Mouse (Mus musculus) intestine, embryonic 15.5 days (tissue): ENCODE results near the gene Mre11a. TPM values are rescaled to one million over a fixed set of nuclear protein-coding genes. Genes with fewer than 3 reads are reported as not detected.

ENCODE experiments used
- ATAC-seq: fragments of 200-750 bp; cut with Nextera tagmentation; 2 replicates; pipeline ENCODE4 v1.8.0; 2017; ENCODE audit warnings: moderate TSS enrichment, moderate library complexity
- H3K27ac ChIP-seq: fragments of 300-500 bp; sonication (generic); 2 replicates; pipeline ENCODE4 v1.5.1; 2015; ENCODE audit warnings: mild to moderate bottlenecking, inconsistent platforms
- H3K27me3 ChIP-seq: fragments of 300-500 bp; sonication (generic); replicated peaks from 2 replicates; pipeline ENCODE4 v1.6.1; 2015; ENCODE audit warnings: inconsistent platforms
- H3K36me3 ChIP-seq: fragments of 300-500 bp; sonication (generic); 2 replicates; pipeline ENCODE4 v1.6.1; 2015; ENCODE audit warnings: inconsistent platforms
- H3K4me1 ChIP-seq: fragments of 300-500 bp; sonication (generic); replicated peaks from 2 replicates; pipeline ENCODE4 v1.6.1; 2015; ENCODE audit warnings: inconsistent platforms
- H3K4me2 ChIP-seq: fragments of 300-500 bp; sonication (generic); replicated peaks from 2 replicates; pipeline ENCODE4 v1.6.1; 2015; ENCODE audit warnings: mild to moderate bottlenecking, inconsistent platforms
- H3K4me3 ChIP-seq: fragments of 300-500 bp; sonication (generic); replicated peaks from 2 replicates; pipeline ENCODE4 v1.5.1; 2015; ENCODE audit warnings: inconsistent platforms
- H3K9ac ChIP-seq: fragments of 300-500 bp; sonication (generic); 2 replicates; pipeline ENCODE4 v1.6.1; 2015; ENCODE audit warnings: inconsistent platforms
- H3K9me3 ChIP-seq: fragments of 300-500 bp; sonication (generic); 2 replicates; pipeline ENCODE4 v1.6.1; 2016; ENCODE audit warnings: inconsistent platforms
- WGBS: fragments of 180-500 bp; shearing (Covaris S2); methylation state at CpG from one replicate; pipeline ENCODE4 v1.1.7; 2015; 5-methylcytosine and 5-hydroxymethylcytosine counted together
- polyA plus RNA-seq: library from polyadenylated mRNA; unstranded; fragments of >200 nt; fragmentation: Nextera tagmentation; extraction: Ambion mirVana; gene quantifications from 2 replicates; pipeline ENCODE4 v1.2.1, GENCODE M21; 2015

Mre11a gene
- polyA plus RNA-seq, result 19.5 and 25.0 TPM in 2 replicates

GRCm38 (mm10) chr9:14784039-14785002 lies at the start of gene Mre11a, which contains the start of gene Ankrd49:
TSS of gene Mre11a (plus strand) at chr9:14784654.
TSS of gene Ankrd49 (minus strand) at chr9:14784856.
- Histone ChIP-seq H3K9ac (peak within 1 kb of the TSS; percentile 85), H3K36me3 (no peaks in the 10 kb centered on the region; the same call in 1 of the 2 replicates), H3K4me1 (no peaks in the 10 kb centered on the region), H3K4me2 (peak within 1 kb of the TSS; percentile 64), H3K4me3 (peak within 1 kb of the TSS; percentile 67), H3K27me3 (no peaks in the 10 kb centered on the region), H3K9me3 (no peaks in the 10 kb centered on the region), H3K27ac (peak within 1 kb of the TSS; percentile 97)
- WGBS, result under 1% methylated on average over 62 of the region's 62 CpGs
- peak; percentile 100 for ATAC-seq

- H3K4me3 ChIP-seq, result no peak overlapping the region
- no peak for ATAC-seq
- no peak overlapping the region for H3K4me2 ChIP-seq
- H3K27ac ChIP-seq, result no peak overlapping the region
- 0 out of 2 replicates have a peak, but pooled peaks cover 2% of the 10 kb centered on the region for H3K4me1 ChIP-seq
- no peaks in the 10 kb centered on the region for H3K9me3 ChIP-seq
- H3K36me3 ChIP-seq, result no peaks in the 10 kb centered on the region
- 71% methylated on average over 4 of the region's 4 CpGs for WGBS
- H3K27me3 ChIP-seq, result no peaks in the 10 kb centered on the region
- no peak overlapping the region for H3K9ac ChIP-seq
Observed at GRCm38 (mm10) chr9:14739498-14740150, 44.8 kb upstream of the Mre11a start.

GRCm38 (mm10) chr9:14740151-14740924 lies 44.1 kb upstream of the Mre11a start, which contains the start of gene Piwil4:
TSS of gene Piwil4 (minus strand) at chr9:14740733.
- ATAC-seq, result no peak
- Histone ChIP-seq H3K27ac (no peak within 1 kb of the TSS), H3K36me3 (no peaks in the 10 kb centered on the region), H3K4me1 (0 out of 2 replicates have a peak, but pooled peaks cover 2% of the 10 kb centered on the region), H3K4me2 (no peak within 1 kb of the TSS), H3K4me3 (no peak within 1 kb of the TSS), H3K9ac (no peak within 1 kb of the TSS), H3K9me3 (no peaks in the 10 kb centered on the region), H3K27me3 (no peaks in the 10 kb centered on the region)
- WGBS, result 83% methylated on average over 19 of the region's 19 CpGs

GRCm38 (mm10) chr9:14750901-14751502 lies 33.5 kb upstream of the Mre11a start:
- H3K4me2 ChIP-seq, result peak overlapping the region; percentile 98
- H3K27ac ChIP-seq, result no peak overlapping the region
- no peaks in the 10 kb centered on the region for H3K9me3 ChIP-seq
- peaks cover 10% of the 10 kb centered on the region for H3K4me1 ChIP-seq
- 62% methylated on average over 42 of the region's 42 CpGs for WGBS
- no peaks in the 10 kb centered on the region for H3K27me3 ChIP-seq
- ATAC-seq, result peak; percentile 1; the same call in 1 of the 2 replicates
- peak overlapping the region; percentile 59 for H3K4me3 ChIP-seq
- peak overlapping the region; percentile 64 for H3K9ac ChIP-seq
- H3K36me3 ChIP-seq, result no peaks in the 10 kb centered on the region

GRCm38 (mm10) chr9:14751503-14752000 lies 32.9 kb upstream of the Mre11a start:
- H3K9ac ChIP-seq, result peak overlapping the region; percentile 64
- H3K9me3 ChIP-seq, result no peaks in the 10 kb centered on the region
- H3K36me3 ChIP-seq, result no peaks in the 10 kb centered on the region
- peak; percentile 75 for ATAC-seq
- under 1% methylated on average over 50 of the region's 50 CpGs for WGBS
- H3K4me2 ChIP-seq, result peak overlapping the region; percentile 98
- H3K27me3 ChIP-seq, result no peaks in the 10 kb centered on the region
- H3K27ac ChIP-seq, result 0 out of 2 replicates have a peak overlapping the region, but pooled peaks have one; percentile 42
- peak overlapping the region; percentile 59 for H3K4me3 ChIP-seq
- peaks cover 10% of the 10 kb centered on the region for H3K4me1 ChIP-seq

GRCm38 (mm10) chr9:14752001-14752522 lies 32.4 kb upstream of the Mre11a start, which contains the start of gene Fut4:
TSS of gene Fut4 (minus strand) at chr9:14752393.
- WGBS, result under 1% methylated on average over 28 of the region's 28 CpGs
- peak within 1 kb of the TSS; percentile 98 for H3K4me2 ChIP-seq
- H3K36me3 ChIP-seq, result no peaks in the 10 kb centered on the region
- ATAC-seq, result peak; percentile 87
- peaks cover 10% of the 10 kb centered on the region for H3K4me1 ChIP-seq
- peak within 1 kb of the TSS; percentile 59 for H3K4me3 ChIP-seq
- H3K27ac ChIP-seq, result peak within 1 kb of the TSS; percentile 42; the same call in 1 of the 2 replicates
- no peaks in the 10 kb centered on the region for H3K9me3 ChIP-seq
- H3K9ac ChIP-seq, result peak within 1 kb of the TSS; percentile 64
- H3K27me3 ChIP-seq, result no peaks in the 10 kb centered on the region

- H3K9me3 ChIP-seq, result no peaks in the 10 kb centered on the region
- H3K4me1 ChIP-seq, result peaks cover 10% of the 10 kb centered on the region
- H3K4me2 ChIP-seq, result 0 out of 2 replicates have a peak overlapping the region, but pooled peaks have one; percentile 4
- H3K27me3 ChIP-seq, result no peaks in the 10 kb centered on the region
- H3K4me3 ChIP-seq, result no peak overlapping the region
- H3K27ac ChIP-seq, result no peak overlapping the region
- no peak overlapping the region for H3K9ac ChIP-seq
- ATAC-seq, result peak; percentile 31; the same call in 1 of the 2 replicates
- no peaks in the 10 kb centered on the region for H3K36me3 ChIP-seq
Observed at GRCm38 (mm10) chr9:14753947-14754346, 30.5 kb upstream of the Mre11a start.

- no peak overlapping the region for H3K9ac ChIP-seq
Observed at GRCm38 (mm10) chr9:14754469-14754868, 30.0 kb upstream of the Mre11a start.

GRCm38 (mm10) chr9:14758590-14758989 lies 25.9 kb upstream of the Mre11a start:
- Histone ChIP-seq H3K9me3 (no peaks in the 10 kb centered on the region), H3K9ac (no peak overlapping the region), H3K4me2 (no peak overlapping the region), H3K27ac (no peak overlapping the region), H3K27me3 (no peaks in the 10 kb centered on the region), H3K4me3 (no peak overlapping the region), H3K4me1 (no peaks in the 10 kb centered on the region), H3K36me3 (no peaks in the 10 kb centered on the region)
- no peak for ATAC-seq
- 56% methylated on average over 7 of the region's 7 CpGs for WGBS

More at GRCm38 (mm10) chr9:14754469-14754868, 30.0 kb upstream of the Mre11a start:
- Histone ChIP-seq H3K4me1 (peaks cover 10% of the 10 kb centered on the region), H3K36me3 (no peaks in the 10 kb centered on the region), H3K27ac (no peak overlapping the region), H3K4me3 (no peak overlapping the region), H3K27me3 (no peaks in the 10 kb centered on the region), H3K9me3 (no peaks in the 10 kb centered on the region), H3K4me2 (no peak overlapping the region)
- 72% methylated on average over 3 of the region's 3 CpGs for WGBS
- ATAC-seq, result no peak

GRCm38 (mm10) chr9:14759261-14759660 lies 25.2 kb upstream of the Mre11a start:
- Histone ChIP-seq H3K4me3 (no peak overlapping the region), H3K4me1 (no peaks in the 10 kb centered on the region), H3K9me3 (no peaks in the 10 kb centered on the region), H3K27me3 (no peaks in the 10 kb centered on the region), H3K9ac (no peak overlapping the region), H3K36me3 (no peaks in the 10 kb centered on the region), H3K27ac (no peak overlapping the region), H3K4me2 (no peak overlapping the region)
- ATAC-seq, result no peak

GRCm38 (mm10) chr9:14764765-14765164 lies 19.7 kb upstream of the Mre11a start:
- no peak for ATAC-seq
- WGBS, result 21% methylated on average over 7 of the region's 7 CpGs

More at GRCm38 (mm10) chr9:14764765-14765164, 19.7 kb upstream of the Mre11a start:
- H3K4me3 ChIP-seq, result no peak overlapping the region
- no peak overlapping the region for H3K27ac ChIP-seq
- H3K36me3 ChIP-seq, result no peaks in the 10 kb centered on the region
- H3K27me3 ChIP-seq, result no peaks in the 10 kb centered on the region
- H3K4me2 ChIP-seq, result no peak overlapping the region
- H3K9me3 ChIP-seq, result no peaks in the 10 kb centered on the region
- no peaks in the 10 kb centered on the region for H3K4me1 ChIP-seq
- H3K9ac ChIP-seq, result no peak overlapping the region
